Mouse (Mus musculus) olfactory bulb, adult 2 months (tissue): ENCODE results near the gene Arhgef2.

Source experiments
- CTCF ChIP-seq: fragments of 200-500 bp; IDR thresholded peaks from 2 replicates; pipeline ENCODE4 v1.5.1; 2012; ENCODE audit warnings: low read depth, mild to moderate bottlenecking, low read length, moderate library complexity; ENCODE audit not compliant: insufficient read depth
- POLR2A ChIP-seq: fragments of 200-500 bp; IDR thresholded peaks from 2 replicates; pipeline ENCODE4 v1.6.1; 2012; ENCODE audit warnings: mild to moderate bottlenecking, low read depth, low read length, moderate library complexity; ENCODE audit not compliant: insufficient read depth

GRCm38 (mm10) chr3:88631921-88632587, 26.3 kb downstream of the Arhgef2 start:
- TF ChIP-seq POLR2A (no peak), CTCF (peak; percentile 39)
